ENCODE assay signal across 17 mouse cellular contexts in the genomic region with DNA sequence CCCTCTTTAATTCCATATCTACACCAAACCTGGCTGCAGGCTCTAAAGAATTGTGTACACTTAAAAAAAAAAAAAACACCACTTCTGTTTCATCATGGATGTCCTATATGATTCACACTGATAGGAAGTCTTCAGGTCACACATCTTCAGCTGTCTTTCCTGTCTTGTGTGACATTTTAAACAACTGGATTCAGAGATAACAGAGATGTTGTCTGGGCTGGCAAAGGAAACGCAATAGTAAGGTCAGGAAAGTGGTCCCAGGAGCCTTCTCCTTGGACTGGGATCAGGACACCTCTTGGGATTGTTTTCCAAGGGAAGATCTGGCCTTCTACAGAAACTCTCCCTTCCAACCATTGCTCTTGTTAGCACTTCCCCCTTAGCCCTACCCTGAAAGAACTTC. TPM values are rescaled to one million over a fixed set of nuclear protein-coding genes. Genes with fewer than 3 reads are reported as not detected.
DNase-seq lines count a peak whose midpoint lies in the region; ATAC-seq and TF ChIP-seq lines count a peak whose summit lies in the region.
"Had no signal": no experiment of that assay in that cellular context is flagged by ENCODE, and none has a peak within 500 bp of the region (broad histone marks: within the 10 kb centered on the region; RNA-seq: fewer than 3 reads in every experiment).

No protein-coding gene starts in this region.

- no peak for TF ChIP-seq CTCF in kidney, postnatal 0 days (IDR thresholded peaks at IDR 0.05; ENCODE audit: low read depth)
- no peak for TF ChIP-seq CTCF in lung, postnatal 0 days (IDR thresholded peaks at IDR 0.05)

- DNase-seq in heart, postnatal 10 days: no peak
- DNase-seq in kidney, postnatal 0 days (ENCODE audit: low spot score): peak; percentile 38
- DNase-seq in lung, postnatal 0 days (ENCODE audit: low spot score): peak; percentile 43
- DNase-seq: cerebellum, adult 11 months; cerebellum, postnatal 25 days; gastrocnemius, postnatal 14 days; liver; liver, postnatal 0 days; right cerebral cortex, postnatal 25 days had no signal

- H3K9ac ChIP-seq in heart, embryonic 14.5 days (ENCODE audit: low read length): peak overlapping the region; percentile 51; the same call in 1 of the 2 replicates
- H3K9ac ChIP-seq in kidney, postnatal 0 days (ENCODE audit: low read depth, low read length): no peak overlapping the region
- H3K9ac ChIP-seq in kidney, embryonic 14.5 days (ENCODE audit: low read depth, low read length): no peak overlapping the region
- no peak overlapping the region for H3K9ac ChIP-seq in lung, postnatal 0 days (replicated peaks; ENCODE audit: low read depth)
- H3K9ac ChIP-seq: hindbrain, embryonic 12.5 days; liver, postnatal 0 days; neural tube, embryonic 13.5 days had no signal

- WGBS in heart, embryonic 14.5 days: 36% methylated on average over 1 of the region's 1 CpGs
- 65% methylated on average over 1 of the region's 1 CpGs for WGBS in kidney, postnatal 0 days
- 70% methylated on average over 1 of the region's 1 CpGs for WGBS in kidney, embryonic 14.5 days
- WGBS in lung, postnatal 0 days: 36% methylated on average over 1 of the region's 1 CpGs

- H3K4me3 ChIP-seq in heart, embryonic 14.5 days (ENCODE audit: control insufficient read depth in 1 of 2, insufficient read depth in 1 of 2, low read depth in 1 of 2, low read length in 2 of 2): peak overlapping the region in 1 of 2 experiments; percentile 21; a peak in 3 of 4 replicates
- no peak overlapping the region for H3K4me3 ChIP-seq in kidney, postnatal 0 days (replicated peaks; ENCODE audit: low read depth, low read length)
- H3K4me3 ChIP-seq in kidney, embryonic 14.5 days (ENCODE audit: low read length): no peak overlapping the region
- peak overlapping the region; percentile 44 for H3K4me3 ChIP-seq in brown adipose tissue, adult 24 weeks (ENCODE audit: insufficient read depth, low read depth, low read length)
- no peak overlapping the region for H3K4me3 ChIP-seq in lung, postnatal 0 days (ENCODE audit: low read depth, low read length)
- H3K4me3 ChIP-seq: hindbrain, embryonic 12.5 days; neural tube, embryonic 13.5 days had no signal

- no peaks in the 10 kb centered on the region for H3K36me3 ChIP-seq in heart, embryonic 14.5 days (ENCODE audit: control insufficient read depth, insufficient read depth, low read length)
- no peaks in the 10 kb centered on the region for H3K36me3 ChIP-seq in kidney, postnatal 0 days (ENCODE audit: insufficient read depth, low read length)
- H3K36me3 ChIP-seq in kidney, embryonic 14.5 days (ENCODE audit: control insufficient read depth, insufficient read depth, low read length): no peaks in the 10 kb centered on the region
- no peaks in the 10 kb centered on the region for H3K36me3 ChIP-seq in lung, postnatal 0 days (ENCODE audit: insufficient read depth, low read length)
- H3K36me3 ChIP-seq: hindbrain, embryonic 12.5 days; neural tube, embryonic 13.5 days had no signal

- intact Hi-C loops in heart, postnatal 10 days (cut with DNase I): loop anchor here (2.0 to 5.0 kb wide), 4 partner anchors 21 to 310 kb away; partner anchors contain the start of gene Jun

- no peaks in the 10 kb centered on the region for H3K27me3 ChIP-seq in heart, embryonic 14.5 days (ENCODE audit: control insufficient read depth, insufficient read depth, low read length)
- H3K27me3 ChIP-seq in kidney, postnatal 0 days (ENCODE audit: insufficient read depth, low read length): no peaks in the 10 kb centered on the region
- H3K27me3 ChIP-seq in kidney, embryonic 14.5 days (ENCODE audit: control insufficient read depth, insufficient read depth, low read length): no peaks in the 10 kb centered on the region
- H3K27me3 ChIP-seq in lung, postnatal 0 days (replicated peaks; ENCODE audit: insufficient read depth, low read length): no peaks in the 10 kb centered on the region
- H3K27me3 ChIP-seq: hindbrain, embryonic 12.5 days; neural tube, embryonic 13.5 days had no signal

- ATAC-seq in heart, embryonic 14.5 days (ENCODE audit: insufficient number of reproducible peaks, insufficient read depth, low FRiP score, low read depth): no peak
- ATAC-seq in kidney, postnatal 0 days (replicated peaks; ENCODE audit: low FRiP score, low read depth): no peak
- ATAC-seq in kidney, embryonic 14.5 days (ENCODE audit: low FRiP score, low TSS enrichment): no peak
- no peak for ATAC-seq in lung, postnatal 0 days
- ATAC-seq in monocyte, adult 5-6 weeks (replicated peaks; ENCODE audit: insufficient number of reproducible peaks, low FRiP score, low TSS enrichment, poor library complexity, severe bottlenecking): no peak
- ATAC-seq: inflammation-experienced regulatory T-cells, adult 6 months; liver, postnatal 0 days had no signal

- peak overlapping the region; percentile 47 for H3K4me2 ChIP-seq in heart, embryonic 14.5 days (ENCODE audit: low read length)
- H3K4me2 ChIP-seq in kidney, postnatal 0 days (ENCODE audit: low read length): peak overlapping the region; percentile 1; the same call in 1 of the 2 replicates
- H3K4me2 ChIP-seq in kidney, embryonic 14.5 days (replicated peaks; ENCODE audit: low read depth, low read length): no peak overlapping the region; the same call in 1 of the 2 replicates
- peak overlapping the region; percentile 33 for H3K4me2 ChIP-seq in lung, postnatal 0 days (replicated peaks; ENCODE audit: low read depth, low read length)
- H3K4me2 ChIP-seq: hindbrain, embryonic 12.5 days; midbrain, embryonic 11.5 days; neural tube, embryonic 13.5 days had no signal

- peak; percentile 71 for TF ChIP-seq EP300 in lung, postnatal 0 days (IDR thresholded peaks at IDR 0.05)

- H3K9me3 ChIP-seq in heart, embryonic 14.5 days (ENCODE audit: control insufficient read depth, low read length): no peaks in the 10 kb centered on the region
- H3K9me3 ChIP-seq in kidney, postnatal 0 days (replicated peaks; ENCODE audit: low read length): no peaks in the 10 kb centered on the region
- no peaks in the 10 kb centered on the region for H3K9me3 ChIP-seq in kidney, embryonic 14.5 days (ENCODE audit: control insufficient read depth, low read length)
- no peaks in the 10 kb centered on the region for H3K9me3 ChIP-seq in lung, postnatal 0 days (ENCODE audit: low read length)
- H3K9me3 ChIP-seq: hindbrain, embryonic 12.5 days; neural tube, embryonic 13.5 days had no signal

- peak overlapping the region in 1 of 2 experiments; percentile 61; a peak in 3 of 4 replicates for H3K27ac ChIP-seq in heart, embryonic 14.5 days (replicated peaks in 1 of 2; ENCODE audit: control insufficient read depth in 1 of 2, insufficient read depth in 1 of 2, low read depth in 2 of 2, low read length in 2 of 2)
- no peak overlapping the region for H3K27ac ChIP-seq in kidney, postnatal 0 days
- no peak overlapping the region for H3K27ac ChIP-seq in kidney, embryonic 14.5 days (ENCODE audit: low read depth, low read length)
- peak overlapping the region; percentile 85 for H3K27ac ChIP-seq in brown adipose tissue, adult 24 weeks (replicated peaks; ENCODE audit: low read depth, low read length)
- no peak overlapping the region for H3K27ac ChIP-seq in lung, postnatal 0 days (ENCODE audit: low read length)
- H3K27ac ChIP-seq: hindbrain, embryonic 12.5 days; neural tube, embryonic 13.5 days had no signal

- H3K4me1 ChIP-seq in heart, embryonic 14.5 days (ENCODE audit: control insufficient read depth in 2 of 2, insufficient read depth in 2 of 2, low read length in 2 of 2): peaks cover 20 to 39% of the 10 kb centered on the region in 2 experiments
- 0 out of 2 replicates have a peak, but pooled peaks cover 3% of the 10 kb centered on the region for H3K4me1 ChIP-seq in kidney, postnatal 0 days (replicated peaks; ENCODE audit: insufficient read depth, low read length)
- H3K4me1 ChIP-seq in kidney, embryonic 14.5 days (ENCODE audit: control insufficient read depth, insufficient read depth, low read length): no peaks in the 10 kb centered on the region
- H3K4me1 ChIP-seq in brown adipose tissue, adult 24 weeks (ENCODE audit: control insufficient read depth, insufficient read depth, insufficient read length, low read length): peaks cover 12% of the 10 kb centered on the region
- no peaks in the 10 kb centered on the region for H3K4me1 ChIP-seq in lung, postnatal 0 days (ENCODE audit: insufficient read depth, low read depth, low read length)
- H3K4me1 ChIP-seq: hindbrain, embryonic 12.5 days; neural tube, embryonic 13.5 days had no signal

RNA-seq across cellular contexts. Expression of gene Tek, which starts 2.7 kb away (rescaled TPM):
- 56.8 and 57.7 TPM in 2 replicates for polyA plus RNA-seq in heart, embryonic 14.5 days (2014; fragmentation: Nextera tagmentation; extraction: Ambion mirVana)
- total RNA-seq in heart, postnatal 10 days (2021): 10 to 100 TPM; 61.1 to 69.4 TPM
- polyA plus RNA-seq in kidney, postnatal 0 days (2015; fragmentation: Nextera tagmentation; extraction: Ambion mirVana): 26.8 and 27.7 TPM in 2 replicates
- polyA plus RNA-seq in kidney, embryonic 14.5 days (2014; fragmentation: Nextera tagmentation; extraction: Ambion mirVana): 14.1 and 29.0 TPM in 2 replicates
- polyA plus RNA-seq in brown adipose tissue, adult 24 weeks (2012; ENCODE audit: insufficient read depth, insufficient read length, missing spikeins): 8.7 and 13.7 TPM in 2 replicates
- polyA plus RNA-seq in lung, postnatal 0 days (2015; fragmentation: Nextera tagmentation; extraction: Ambion mirVana): 71.8 and 75.8 TPM in 2 replicates
- total RNA-seq in monocyte, adult 5-6 weeks (2017): not detected in 3 replicates
- polyA plus RNA-seq: inflammation-experienced regulatory T-cells, adult 6 months had no signal

Comparison
In these comparisons a context has a peak if more than half of its experiments do, and no peak if none do; other contexts are left out.
1. DNase-seq: peak in kidney, postnatal 0 days (single experiment) and lung, postnatal 0 days (single experiment); none in heart, postnatal 10 days (0 of 2).